Mouse (Mus musculus): ENCODE measurements around the gene Fcrla.
A peak's percentile ranks its signal among the peaks of the same experiment; 100 is the strongest.

Gene Fcrla

DNA sequence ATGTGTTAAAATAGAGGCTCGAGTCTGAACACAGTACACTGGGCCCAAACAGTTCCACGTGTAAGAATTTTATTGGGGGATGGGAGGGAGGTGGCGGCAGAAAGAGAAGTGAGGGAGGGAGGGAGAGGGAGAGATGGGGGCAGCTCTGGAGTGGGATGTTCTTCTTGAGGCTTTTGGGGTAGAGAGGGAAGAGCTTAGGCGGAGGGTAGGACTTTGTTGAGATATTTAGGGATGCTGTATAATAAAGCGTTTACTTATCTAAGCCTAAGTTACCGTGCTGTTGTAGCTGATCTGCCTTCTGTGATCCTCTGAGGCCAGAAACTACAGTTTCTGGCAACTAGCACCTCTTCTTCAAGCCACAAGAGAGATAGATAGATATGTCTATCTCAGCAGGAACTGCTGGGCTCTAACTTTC lies 41.3 kb downstream of the Fcrla start:
- no peak for DNase-seq (ENCODE audit: low spot score)

DNA sequence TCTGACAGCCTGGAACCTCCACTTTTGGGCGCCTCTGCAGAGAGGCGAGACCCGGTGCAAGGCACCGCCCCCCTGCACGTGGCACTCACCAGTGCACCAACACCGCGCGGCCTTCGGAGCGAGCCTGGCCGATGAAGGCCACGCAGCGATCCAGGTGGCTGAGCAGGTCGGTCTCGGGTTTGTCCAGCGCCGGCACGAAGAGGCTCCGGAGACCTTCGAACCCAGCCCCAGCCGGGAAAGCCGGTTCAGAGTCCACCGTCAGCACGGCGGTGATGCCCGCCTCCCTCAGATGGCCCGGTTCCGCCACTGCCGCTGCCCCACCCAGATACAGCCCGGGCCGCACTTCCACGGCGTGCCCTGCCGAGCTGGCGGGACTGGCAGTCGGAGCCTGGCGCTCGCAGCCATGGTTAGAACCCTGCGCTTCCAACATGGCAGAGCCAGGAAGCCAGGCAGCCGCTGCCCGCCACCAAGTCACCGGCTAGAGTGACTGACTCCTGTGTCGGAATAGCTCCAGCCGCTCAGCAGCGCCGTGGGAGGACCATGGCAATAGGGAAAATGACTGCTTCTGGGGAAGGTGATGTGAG lies 42.3 kb downstream of the Fcrla start, which contains the start of the genes Gm26620 and Dusp12:
Gene Gm26620 (plus strand): TSS at position 88 of the 584 bp plus-strand sequence.
Gene Dusp12 (minus strand): TSS at position 563 of the 584 bp plus-strand sequence.
- DNase-seq (ENCODE audit: low spot score) = no peak

DNA sequence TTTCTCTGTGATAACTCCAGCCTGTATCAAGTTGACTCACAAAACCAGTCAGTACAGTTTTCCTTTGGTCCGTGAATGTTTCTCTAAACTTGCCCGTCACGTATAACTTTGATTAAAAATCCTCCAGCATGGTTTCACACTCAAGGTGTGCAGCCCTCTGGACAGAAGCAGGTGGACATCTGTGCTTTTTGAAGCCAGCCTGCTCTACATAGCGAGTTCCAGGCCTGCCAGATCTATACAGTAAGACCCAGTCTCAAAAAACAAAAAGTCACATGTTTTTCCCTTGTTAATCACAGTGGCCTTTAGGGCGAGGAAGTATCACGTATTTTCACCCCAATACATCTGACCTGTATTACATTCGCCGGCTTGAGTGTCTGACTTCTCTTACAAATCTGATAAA lies 43.0 kb downstream of the Fcrla start:
- DNase-seq (ENCODE audit: low spot score) = no peak

DNA sequence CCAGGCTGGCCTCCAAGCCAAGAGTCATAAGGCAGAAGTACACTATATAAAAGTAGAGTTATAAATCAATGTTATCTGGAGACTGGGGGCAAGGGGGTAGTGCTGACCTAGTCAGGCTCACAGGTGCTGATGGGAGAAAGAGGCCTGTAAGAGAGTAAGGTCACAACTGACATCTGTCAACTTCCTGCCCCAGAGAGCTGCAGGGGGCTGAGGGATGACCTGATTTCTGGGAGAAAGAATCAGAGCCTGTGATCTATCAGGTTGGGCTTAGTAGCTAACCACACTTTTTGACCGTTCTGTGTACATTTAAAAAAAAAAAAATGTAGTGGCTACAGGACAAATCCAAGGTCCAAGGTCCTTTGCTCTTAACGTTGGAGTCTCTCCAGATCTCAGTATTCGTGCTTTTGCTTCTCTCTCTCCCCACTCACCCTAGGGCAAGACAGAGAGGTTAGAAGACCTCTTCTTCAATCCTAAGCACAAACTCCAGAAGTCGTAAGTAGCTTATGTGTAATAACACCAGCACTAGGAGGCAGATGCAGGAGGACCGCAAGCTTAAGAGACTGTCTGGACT lies 44.4 kb downstream of the Fcrla start:
- no peak for DNase-seq (ENCODE audit: low spot score)

DNA sequence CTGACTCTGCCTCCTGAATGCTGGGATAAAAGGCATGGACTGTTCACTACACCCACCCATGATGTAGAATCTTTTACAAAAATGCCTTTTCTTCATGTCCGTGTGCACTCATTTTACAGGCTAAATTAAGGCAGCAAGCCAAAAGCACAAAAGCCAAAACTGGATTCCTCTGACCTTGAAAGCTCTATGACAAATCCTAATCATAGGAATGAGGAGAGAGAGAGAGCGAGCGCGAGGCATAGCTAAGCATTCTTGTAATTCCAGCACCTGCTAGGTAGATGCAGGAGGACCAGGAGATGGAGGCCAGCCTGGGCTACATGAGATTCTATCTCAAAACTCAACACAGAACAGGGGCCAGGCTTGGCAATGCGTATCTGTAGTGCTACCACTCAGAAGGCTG lies 50.5 kb downstream of the Fcrla start:
- no peak for DNase-seq (ENCODE audit: low spot score)

DNA sequence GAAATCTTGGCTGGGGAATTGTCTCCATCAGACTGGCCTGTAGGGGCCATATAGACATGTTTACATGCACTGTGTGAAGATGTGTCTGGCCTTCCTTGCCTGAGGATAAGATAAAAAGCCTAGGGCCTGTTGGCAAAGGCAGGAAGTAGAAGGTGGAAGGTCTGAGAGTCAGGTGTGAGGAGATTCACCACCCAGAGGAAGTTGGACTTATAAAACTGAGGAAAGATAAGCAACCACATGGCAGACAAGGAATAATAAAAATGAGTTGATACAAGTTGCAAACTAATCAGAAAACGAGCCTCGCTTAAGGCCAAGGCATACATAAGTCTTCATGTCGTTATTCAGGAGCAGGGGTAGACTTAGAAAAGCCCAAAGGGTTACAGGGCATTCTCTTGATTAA lies 51.7 kb downstream of the Fcrla start:
- DNase-seq (ENCODE audit: low spot score) = no peak

DNA sequence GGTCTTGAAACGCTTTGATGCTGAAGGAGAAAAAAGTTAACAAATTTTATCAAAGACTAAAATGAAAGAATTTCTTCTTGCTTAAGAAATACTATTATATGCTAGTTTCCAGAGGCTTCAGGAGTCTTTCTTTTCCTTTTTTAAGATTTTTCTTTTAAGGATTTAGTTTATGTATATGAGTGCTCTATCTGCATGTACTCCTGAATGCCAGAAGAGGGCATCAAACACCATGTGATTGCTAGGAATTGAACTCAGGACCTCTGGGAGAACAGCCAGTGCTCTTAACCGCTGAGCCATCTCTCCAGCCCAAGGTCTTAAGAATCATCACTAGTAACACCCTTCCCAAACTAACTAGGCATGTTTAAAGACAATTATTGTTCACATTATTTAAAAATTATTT lies 55.4 kb downstream of the Fcrla start:
- no peak for DNase-seq (ENCODE audit: low spot score)

DNA sequence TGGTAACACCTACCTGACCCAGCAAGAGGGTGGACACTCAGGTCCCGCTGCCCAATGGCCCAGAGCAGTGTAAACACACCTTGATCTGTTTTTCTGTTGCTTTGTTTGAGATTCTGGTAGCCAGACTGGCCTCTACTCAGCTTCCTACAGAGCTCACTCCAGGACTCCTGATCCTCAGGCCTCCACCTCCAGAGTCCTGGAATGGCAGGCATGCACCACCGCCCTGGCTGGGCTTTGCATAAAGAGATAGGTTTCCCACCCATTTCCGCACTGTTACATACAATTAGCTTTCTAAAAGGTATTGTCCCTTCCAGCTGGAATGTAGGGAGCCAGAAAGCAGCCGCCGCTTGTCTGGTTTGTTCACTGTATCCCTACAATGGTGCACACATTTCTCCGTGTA lies 56.0 kb downstream of the Fcrla start:
- no peak for DNase-seq (ENCODE audit: low spot score)

DNA sequence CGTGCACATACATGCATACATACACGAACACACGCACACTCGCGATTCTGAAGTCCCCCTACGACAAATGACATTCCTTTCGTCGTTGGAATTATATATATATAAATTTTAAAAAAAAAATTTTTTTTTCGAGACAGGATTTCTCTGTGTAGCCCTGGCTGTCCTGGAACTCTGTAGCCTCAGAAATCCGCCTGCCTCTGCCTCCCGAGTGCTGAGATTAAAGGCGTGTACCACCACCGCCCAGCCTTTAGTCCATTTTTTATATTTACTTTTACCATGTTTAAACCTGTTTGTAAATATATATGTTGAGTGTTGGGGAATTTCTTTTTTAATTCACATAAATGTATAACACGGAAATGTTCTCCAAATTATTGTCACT lies 58.5 kb downstream of the Fcrla start:
- no peak for DNase-seq (ENCODE audit: low spot score)

DNA sequence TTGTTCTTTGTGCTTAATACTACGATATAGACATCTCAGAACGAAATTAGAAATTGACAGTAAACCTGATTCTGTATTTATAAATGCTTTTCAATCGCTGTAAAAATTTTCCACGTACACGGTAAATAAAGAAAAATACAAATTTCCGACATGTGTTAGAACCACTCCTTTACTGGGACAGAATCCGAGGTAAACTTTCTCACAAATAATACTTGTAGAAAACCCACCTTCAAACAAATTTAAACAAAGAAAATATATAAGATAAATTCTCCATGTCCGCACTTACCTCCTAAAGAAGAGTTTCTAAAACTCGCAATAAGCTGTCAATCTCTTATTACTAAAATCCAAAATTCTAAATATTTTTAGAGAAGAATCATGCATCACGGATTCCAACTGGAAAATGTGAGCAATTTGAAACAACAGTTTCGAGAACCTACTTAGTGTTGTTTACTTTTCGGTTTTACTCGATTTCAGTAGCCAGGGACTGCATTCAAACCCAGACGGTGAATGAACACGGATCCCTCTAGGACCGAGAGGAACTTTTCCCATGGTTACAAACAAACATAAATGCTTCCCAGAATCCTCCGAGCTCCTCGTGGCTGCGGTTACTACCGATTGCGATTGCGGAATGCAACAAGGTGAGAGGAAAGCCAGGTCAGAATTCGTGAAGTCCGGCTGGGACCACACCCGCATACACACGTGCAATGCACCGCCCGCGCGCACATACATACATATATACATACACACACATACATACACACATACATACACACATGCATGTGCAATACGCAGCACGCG lies 59.1 kb downstream of the Fcrla start:
- no peak for DNase-seq (ENCODE audit: low spot score)

DNA sequence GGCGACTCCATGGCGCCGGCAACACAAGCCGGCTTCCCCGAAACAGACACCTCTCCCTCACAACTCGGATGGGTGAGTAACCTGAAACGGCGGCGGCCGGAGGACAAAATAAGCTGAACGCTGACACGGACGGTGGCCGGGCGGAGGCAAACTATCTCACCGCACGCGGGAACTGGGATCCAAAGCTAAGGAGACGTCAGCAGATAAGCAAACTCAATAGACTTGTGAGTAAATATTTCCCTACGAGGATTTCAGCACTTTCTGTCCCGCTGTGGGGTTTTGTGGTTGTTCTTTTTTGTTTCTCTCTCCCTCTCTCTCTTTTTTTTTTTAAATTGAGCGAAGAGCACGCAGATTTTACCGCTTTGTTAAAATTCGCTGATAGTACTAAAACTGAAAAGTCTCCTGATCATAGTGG lies 59.7 kb downstream of the Fcrla start, which contains the start of gene Atf6:
Gene Atf6 (minus strand): TSS at position 81 of the 415 bp plus-strand sequence.
- peak; percentile 93 for DNase-seq (ENCODE audit: low spot score)
